16 mouse cellular contexts compared by ENCODE assay signal in genomic region chr1:167788684-167789413, GRCm38 (mm10).
DNase-seq lines count a peak whose midpoint lies in the region; ATAC-seq lines count a peak whose summit lies in the region.
"Had no signal": no experiment of that assay in that cellular context is flagged by ENCODE, and none has a peak within 500 bp of the region (broad histone marks: within the 10 kb centered on the region; RNA-seq: fewer than 3 reads in every experiment).

No protein-coding gene starts in this region.

- no peak overlapping the region for H3K27ac ChIP-seq in forebrain, embryonic 15.5 days (replicated peaks)
- no peak overlapping the region for H3K27ac ChIP-seq in forebrain, embryonic 13.5 days
- no peak overlapping the region for H3K27ac ChIP-seq in lung, embryonic 15.5 days
- H3K27ac ChIP-seq in neural tube, embryonic 11.5 days (ENCODE audit: low read depth, low read length), result peak overlapping the region; percentile 24; the same call in 1 of the 2 replicates
- H3K27ac ChIP-seq: embryonic facial prominence, embryonic 13.5 days; intestine, embryonic 15.5 days; layer of hippocampus, adult 2 months; left cerebral cortex, adult 2 months; liver, embryonic 14.5 days had no signal

- H3K4me2 ChIP-seq in forebrain, embryonic 15.5 days (replicated peaks), result no peak overlapping the region
- H3K4me2 ChIP-seq in forebrain, embryonic 13.5 days, result no peak overlapping the region
- peak overlapping the region; percentile 30 for H3K4me2 ChIP-seq in lung, embryonic 15.5 days
- no peak overlapping the region for H3K4me2 ChIP-seq in neural tube, embryonic 11.5 days (ENCODE audit: low read depth)
- H3K4me2 ChIP-seq: embryonic facial prominence, embryonic 13.5 days; intestine, embryonic 15.5 days had no signal

- H3K9me3 ChIP-seq in forebrain, embryonic 15.5 days, result no peaks in the 10 kb centered on the region
- no peaks in the 10 kb centered on the region for H3K9me3 ChIP-seq in forebrain, embryonic 13.5 days (replicated peaks)
- no peaks in the 10 kb centered on the region for H3K9me3 ChIP-seq in lung, embryonic 15.5 days
- no peaks in the 10 kb centered on the region for H3K9me3 ChIP-seq in neural tube, embryonic 11.5 days (ENCODE audit: control insufficient read depth, low read length)
- H3K9me3 ChIP-seq: embryonic facial prominence, embryonic 13.5 days; intestine, embryonic 15.5 days had no signal

- no peaks in the 10 kb centered on the region for H3K4me1 ChIP-seq in forebrain, embryonic 15.5 days
- peaks cover 4% of the 10 kb centered on the region; the same call in 1 of the 2 replicates for H3K4me1 ChIP-seq in forebrain, embryonic 13.5 days
- H3K4me1 ChIP-seq in lung, embryonic 15.5 days, result peaks cover 14% of the 10 kb centered on the region
- H3K4me1 ChIP-seq in neural tube, embryonic 11.5 days (ENCODE audit: control insufficient read depth, insufficient read depth, low read length), result 0 out of 2 replicates have a peak, but pooled peaks cover 8% of the 10 kb centered on the region
- H3K4me1 ChIP-seq: intestine, embryonic 15.5 days had no signal

- DNase-seq in lung, postnatal 36 days, result no peak
- peak; percentile 78 for DNase-seq in forelimb bud, embryonic 11.5 days (ENCODE audit: low read depth, low spot score)
- DNase-seq in neural tube, embryonic 11.5 days (ENCODE audit: low spot score), result peak; percentile 37
- no peak for DNase-seq in right cerebral cortex, postnatal 36 days (ENCODE audit: low spot score in 2 of 2)
- DNase-seq in frontal cortex, postnatal 36 days (ENCODE audit: low spot score in 2 of 2), result no peak
- DNase-seq: adrenal gland, adult 2 months; cerebellum, adult 8-10 months; gastrocnemius, postnatal 10 days had no signal

- H3K27me3 ChIP-seq in forebrain, embryonic 15.5 days, result no peaks in the 10 kb centered on the region
- peaks cover 3% of the 10 kb centered on the region; the same call in 1 of the 2 replicates for H3K27me3 ChIP-seq in forebrain, embryonic 13.5 days
- H3K27me3 ChIP-seq in lung, embryonic 15.5 days, result no peaks in the 10 kb centered on the region; the same call in 1 of the 2 replicates
- no peaks in the 10 kb centered on the region for H3K27me3 ChIP-seq in neural tube, embryonic 11.5 days (ENCODE audit: control insufficient read depth, insufficient read depth, low read length)
- H3K27me3 ChIP-seq: intestine, embryonic 15.5 days had no signal

- WGBS in forebrain, embryonic 15.5 days, result 67% methylated on average over 12 of the region's 12 CpGs
- 71% methylated on average over 12 of the region's 12 CpGs for WGBS in forebrain, embryonic 13.5 days
- WGBS in lung, embryonic 15.5 days, result 20% methylated on average over 12 of the region's 12 CpGs
- 41% methylated on average over 12 of the region's 12 CpGs for WGBS in neural tube, embryonic 11.5 days

- no peaks in the 10 kb centered on the region for H3K36me3 ChIP-seq in forebrain, embryonic 15.5 days
- no peaks in the 10 kb centered on the region for H3K36me3 ChIP-seq in forebrain, embryonic 13.5 days (ENCODE audit: poor library complexity, severe bottlenecking)
- H3K36me3 ChIP-seq in lung, embryonic 15.5 days, result no peaks in the 10 kb centered on the region
- H3K36me3 ChIP-seq in neural tube, embryonic 11.5 days (ENCODE audit: control insufficient read depth, insufficient read depth, low read length), result no peaks in the 10 kb centered on the region
- H3K36me3 ChIP-seq: embryonic facial prominence, embryonic 13.5 days; intestine, embryonic 15.5 days had no signal

- ATAC-seq in forebrain, embryonic 15.5 days (replicated peaks), result peak; percentile 38; the same call in 1 of the 2 replicates
- no peak for ATAC-seq in forebrain, embryonic 13.5 days
- 0 out of 2 replicates have a peak, but pooled peaks have one; percentile 12 for ATAC-seq in lung, embryonic 15.5 days (ENCODE audit: borderline replicate concordance, extremely low read depth, low FRiP score, low TSS enrichment)
- ATAC-seq in neural tube, embryonic 11.5 days (ENCODE audit: insufficient read depth, low FRiP score, low TSS enrichment), result peak; percentile 85
- ATAC-seq: intestine, embryonic 15.5 days had no signal

- no peak overlapping the region for H3K4me3 ChIP-seq in forebrain, embryonic 15.5 days
- H3K4me3 ChIP-seq in forebrain, embryonic 13.5 days, result no peak overlapping the region
- no peak overlapping the region for H3K4me3 ChIP-seq in lung, embryonic 15.5 days
- H3K4me3 ChIP-seq in neural tube, embryonic 11.5 days (ENCODE audit: low read depth, low read length), result no peak overlapping the region
- H3K4me3 ChIP-seq: embryonic facial prominence, embryonic 13.5 days; intestine, embryonic 15.5 days; layer of hippocampus, adult 2 months; left cerebral cortex, adult 2 months had no signal

- H3K9ac ChIP-seq in forebrain, embryonic 15.5 days (replicated peaks), result no peak overlapping the region
- no peak overlapping the region for H3K9ac ChIP-seq in forebrain, embryonic 13.5 days
- no peak overlapping the region for H3K9ac ChIP-seq in lung, embryonic 15.5 days
- no peak overlapping the region for H3K9ac ChIP-seq in neural tube, embryonic 11.5 days (ENCODE audit: low read length)
- H3K9ac ChIP-seq: embryonic facial prominence, embryonic 13.5 days; intestine, embryonic 15.5 days; liver, embryonic 14.5 days had no signal

Comparison
In these comparisons a context has a peak if more than half of its experiments do, and no peak if none do; other contexts are left out.
1. DNase-seq: peak in forelimb bud, embryonic 11.5 days (single experiment) and neural tube, embryonic 11.5 days (single experiment); none in lung, postnatal 36 days (single experiment), right cerebral cortex, postnatal 36 days (0 of 2) and frontal cortex, postnatal 36 days (0 of 2).